Comparison of ENCODE assay signal across 16 mouse cellular contexts in the genomic region with DNA sequence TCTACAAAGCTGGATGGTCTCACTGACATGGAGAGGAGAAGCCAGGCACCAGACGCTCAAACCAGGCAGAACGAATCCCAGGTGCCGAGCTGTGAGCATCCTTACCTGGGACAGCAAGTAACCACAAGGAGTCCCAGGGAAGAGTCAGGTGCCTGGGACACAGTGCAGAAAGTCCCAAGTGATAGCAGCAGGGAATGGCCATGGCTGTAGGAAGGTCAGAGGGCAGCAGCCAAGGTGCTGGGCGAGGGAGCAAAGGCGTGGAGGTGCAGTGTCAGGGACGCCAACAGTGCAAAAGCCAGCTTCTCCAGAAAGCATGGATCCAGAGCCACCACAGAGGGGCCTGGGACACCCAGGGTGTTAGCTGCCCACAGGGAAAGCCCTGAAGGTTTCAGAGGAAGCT. TPM values are rescaled to one million over a fixed set of nuclear protein-coding genes. Genes with fewer than 3 reads are reported as not detected.
DNase-seq lines count a peak whose midpoint lies in the region; ATAC-seq lines count a peak whose summit lies in the region.
"Had no signal": no experiment of that assay in that cellular context is flagged by ENCODE, and none has a peak within 500 bp of the region (broad histone marks: within the 10 kb centered on the region; RNA-seq: fewer than 3 reads in every experiment).

No protein-coding gene starts in this region.

- peaks cover 4% of the 10 kb centered on the region for H3K36me3 ChIP-seq in hindbrain, embryonic 13.5 days
- no peaks in the 10 kb centered on the region for H3K36me3 ChIP-seq in hindbrain, embryonic 16.5 days (ENCODE audit: control insufficient read depth, insufficient read depth, low read length)
- peaks cover 10% of the 10 kb centered on the region; the same call in 1 of the 2 replicates for H3K36me3 ChIP-seq in neural tube, embryonic 13.5 days
- H3K36me3 ChIP-seq: stomach, embryonic 15.5 days had no signal

- H3K4me2 ChIP-seq in hindbrain, embryonic 13.5 days: no peak overlapping the region
- no peak overlapping the region for H3K4me2 ChIP-seq in hindbrain, embryonic 16.5 days (ENCODE audit: low read length)
- no peak overlapping the region for H3K4me2 ChIP-seq in neural tube, embryonic 13.5 days
- H3K4me2 ChIP-seq: hindbrain, embryonic 14.5 days; midbrain, embryonic 13.5 days; stomach, embryonic 15.5 days had no signal

- peaks cover 76% of the 10 kb centered on the region for H3K4me1 ChIP-seq in hindbrain, embryonic 13.5 days (replicated peaks)
- peaks cover 13% of the 10 kb centered on the region for H3K4me1 ChIP-seq in hindbrain, embryonic 16.5 days (ENCODE audit: control insufficient read depth, insufficient read depth, low read depth, low read length)
- H3K4me1 ChIP-seq in neural tube, embryonic 13.5 days (replicated peaks): peaks cover 67% of the 10 kb centered on the region

- peak overlapping the region; percentile 30; the same call in 1 of the 2 replicates for H3K9ac ChIP-seq in hindbrain, embryonic 13.5 days
- no peak overlapping the region for H3K9ac ChIP-seq in hindbrain, embryonic 16.5 days (ENCODE audit: low read depth, low read length)
- H3K9ac ChIP-seq in neural tube, embryonic 13.5 days: 0 out of 2 replicates have a peak overlapping the region, but pooled peaks have one; percentile 26
- H3K9ac ChIP-seq: hindbrain, embryonic 14.5 days; midbrain, embryonic 13.5 days; stomach, embryonic 15.5 days had no signal

- peak; percentile 90 for DNase-seq in heart, adult 11 months
- no peak for DNase-seq in heart, postnatal 10 days
- no peak for DNase-seq in neural tube, embryonic 10.5 days (ENCODE audit: extremely low spot score, low spot score)
- no peak for DNase-seq in left cerebral cortex, adult 18-20 months (ENCODE audit: low spot score in 2 of 2)
- DNase-seq in right cerebral cortex, adult 2 months (ENCODE audit: low spot score in 2 of 2): no peak
- DNase-seq: cerebellum, adult 8-10 months; kidney, adult 8-10 months; lung, adult 2 months; thymus, postnatal 25 days had no signal

- H3K9me3 ChIP-seq in hindbrain, embryonic 13.5 days: no peaks in the 10 kb centered on the region
- H3K9me3 ChIP-seq in hindbrain, embryonic 16.5 days (ENCODE audit: control insufficient read depth, low read length): no peaks in the 10 kb centered on the region
- no peaks in the 10 kb centered on the region for H3K9me3 ChIP-seq in neural tube, embryonic 13.5 days
- H3K9me3 ChIP-seq: midbrain, embryonic 13.5 days; stomach, embryonic 15.5 days had no signal

- 83% methylated on average over 6 of the region's 6 CpGs for whole genome bisulfite sequencing in hindbrain, embryonic 13.5 days
- WGBS in hindbrain, embryonic 16.5 days: 81% methylated on average over 6 of the region's 6 CpGs
- 84% methylated on average over 6 of the region's 6 CpGs for WGBS in neural tube, embryonic 13.5 days

- no peaks in the 10 kb centered on the region for H3K27me3 ChIP-seq in hindbrain, embryonic 13.5 days
- H3K27me3 ChIP-seq in hindbrain, embryonic 16.5 days (replicated peaks; ENCODE audit: control insufficient read depth, insufficient read depth, low read length): no peaks in the 10 kb centered on the region
- no peaks in the 10 kb centered on the region for H3K27me3 ChIP-seq in neural tube, embryonic 13.5 days
- H3K27me3 ChIP-seq: midbrain, embryonic 13.5 days; stomach, embryonic 15.5 days had no signal

- no peak for ATAC-seq in hindbrain, embryonic 13.5 days (ENCODE audit: low FRiP score)
- no peak for ATAC-seq in hindbrain, embryonic 16.5 days
- no peak for ATAC-seq in neural tube, embryonic 13.5 days (ENCODE audit: low read depth)
- ATAC-seq: forebrain, embryonic 14.5 days; midbrain, embryonic 13.5 days had no signal

- H3K4me3 ChIP-seq in hindbrain, embryonic 13.5 days: no peak overlapping the region
- H3K4me3 ChIP-seq in hindbrain, embryonic 16.5 days (ENCODE audit: low read length): no peak overlapping the region
- H3K4me3 ChIP-seq in neural tube, embryonic 13.5 days: no peak overlapping the region
- H3K4me3 ChIP-seq: midbrain, embryonic 13.5 days; stomach, embryonic 15.5 days had no signal

- intact Hi-C loops in heart, postnatal 10 days (cut with DNase I): no loop called here

- 0 out of 2 replicates have a peak overlapping the region, but pooled peaks have one; percentile 5 for H3K27ac ChIP-seq in hindbrain, embryonic 13.5 days
- no peak overlapping the region for H3K27ac ChIP-seq in hindbrain, embryonic 16.5 days (ENCODE audit: low read depth, low read length)
- H3K27ac ChIP-seq in neural tube, embryonic 13.5 days (replicated peaks): no peak overlapping the region
- H3K27ac ChIP-seq: hindbrain, embryonic 14.5 days; midbrain, embryonic 13.5 days; stomach, embryonic 15.5 days had no signal

RNA-seq across cellular contexts. Expression of a gene that starts 10.3 kb away (rescaled TPM):
- 10 to 100 TPM; 59.2 to 67.8 TPM for total RNA-seq in heart, postnatal 10 days (2021)
- polyA plus RNA-seq in hindbrain, embryonic 13.5 days (2015; fragmentation: Nextera tagmentation; extraction: Ambion mirVana): 37.7 and 39.2 TPM in 2 replicates
- 42.4 and 54.9 TPM in 2 replicates for polyA plus RNA-seq in hindbrain, embryonic 16.5 days (2015; fragmentation: Nextera tagmentation; extraction: Ambion mirVana)
- polyA plus RNA-seq in neural tube, embryonic 13.5 days (2015; fragmentation: Nextera tagmentation; extraction: Ambion mirVana): 42.0 and 45.8 TPM in 2 replicates
- 10 to 100 TPM; 71.3 to 74.8 TPM for total RNA-seq in left cerebral cortex, adult 18-20 months (2021)

RNA-seq across cellular contexts. Expression of a gene that starts 46.7 kb away (rescaled TPM):
- total RNA-seq in heart, postnatal 10 days (2021): 1 to 10 TPM; 4.8 to 6.0 TPM
- polyA plus RNA-seq in hindbrain, embryonic 13.5 days (2015; fragmentation: Nextera tagmentation; extraction: Ambion mirVana): 0.83 and 0.84 TPM in 2 replicates
- polyA plus RNA-seq in hindbrain, embryonic 16.5 days (2015; fragmentation: Nextera tagmentation; extraction: Ambion mirVana): 1.1 and 1.2 TPM in 2 replicates
- polyA plus RNA-seq in neural tube, embryonic 13.5 days (2015; fragmentation: Nextera tagmentation; extraction: Ambion mirVana): 0.77 and 1.2 TPM in 2 replicates
- total RNA-seq in left cerebral cortex, adult 18-20 months (2021): 1 to 10 TPM; 1.8 to 2.8 TPM
